Mouse (Mus musculus): ENCODE data around the gene Stk33.
A peak's percentile ranks its signal among the peaks of the same experiment; 100 is the strongest.

The Stk33 gene

GRCm38 (mm10) chr7:109241313-109241712 lies 197.6 kb downstream of the Stk33 start:
- DNase-seq (ENCODE audit: low spot score) = no peak

- DNase-seq (ENCODE audit: low spot score) = no peak
These were observed 199.5 kb downstream of the Stk33 start for GRCm38 (mm10) chr7:109239346-109239745.

- DNase-seq (ENCODE audit: low spot score) = no peak
These were observed 200.2 kb downstream of the Stk33 start for GRCm38 (mm10) chr7:109238724-109239123.

GRCm38 (mm10) chr7:109234882-109235640 lies 203.8 kb downstream of the Stk33 start:
- no peak for DNase-seq (ENCODE audit: low spot score)

- no peak for DNase-seq (ENCODE audit: low spot score)
These were observed 204.4 kb downstream of the Stk33 start for GRCm38 (mm10) chr7:109234476-109234875.

GRCm38 (mm10) chr7:109231881-109232321 lies 207.0 kb downstream of the Stk33 start:
- DNase-seq (ENCODE audit: low spot score) = no peak

- no peak for DNase-seq (ENCODE audit: low spot score)
These were observed 207.6 kb downstream of the Stk33 start for GRCm38 (mm10) chr7:109231307-109231706.

- DNase-seq (ENCODE audit: low spot score) = peak; percentile 23
These were observed 208.1 kb downstream of the Stk33 start for GRCm38 (mm10) chr7:109230806-109231205.
